Mouse (Mus musculus): Measurements from ENCODE around the gene Cat.

GRCm38 (mm10) chr2:103476657-103477056 lies 8.3 kb downstream of the Cat start:
- TF ChIP-seq POLR2A (IDR thresholded peaks at IDR 0.05; ENCODE audit: low read depth, low read length): no peak
- TF ChIP-seq CTCF (conservative IDR thresholded peaks at IDR 0.05; ENCODE audit: insufficient read depth, insufficient read length, low read depth, low read length): no peak
